ENCODE assay signal across 8 mouse cellular contexts in genomic region chr6:136620361-136621139, GRCm38 (mm10). TPM values are rescaled to one million over a fixed set of nuclear protein-coding genes. Genes with fewer than 3 reads are reported as not detected.
DNase-seq lines count a peak whose midpoint lies in the region; ATAC-seq lines count a peak whose summit lies in the region.

No protein-coding gene starts in this region.

- H3K9me3 ChIP-seq in embryonic facial prominence, embryonic 12.5 days = no peaks in the 10 kb centered on the region
- no peaks in the 10 kb centered on the region for H3K9me3 ChIP-seq in limb, embryonic 12.5 days
- H3K9me3 ChIP-seq in stomach, embryonic 14.5 days (ENCODE audit: control insufficient read depth, low read depth, low read length) = no peaks in the 10 kb centered on the region

- 48% methylated on average over 17 of the region's 17 CpGs for WGBS in embryonic facial prominence, embryonic 12.5 days
- 44% methylated on average over 17 of the region's 17 CpGs for WGBS in limb, embryonic 12.5 days
- WGBS in stomach, embryonic 14.5 days = 40% methylated on average over 17 of the region's 17 CpGs

- H3K27me3 ChIP-seq in embryonic facial prominence, embryonic 12.5 days = no peaks in the 10 kb centered on the region
- H3K27me3 ChIP-seq in limb, embryonic 12.5 days = no peaks in the 10 kb centered on the region
- H3K27me3 ChIP-seq in stomach, embryonic 14.5 days (ENCODE audit: control insufficient read depth, insufficient read depth, low read length) = no peaks in the 10 kb centered on the region

- H3K36me3 ChIP-seq in embryonic facial prominence, embryonic 12.5 days = no peaks in the 10 kb centered on the region
- H3K36me3 ChIP-seq in limb, embryonic 12.5 days = no peaks in the 10 kb centered on the region
- no peaks in the 10 kb centered on the region for H3K36me3 ChIP-seq in stomach, embryonic 14.5 days (ENCODE audit: control insufficient read depth, insufficient read depth, low read length)

- H3K4me3 ChIP-seq in embryonic facial prominence, embryonic 12.5 days = no peak overlapping the region
- no peak overlapping the region for H3K4me3 ChIP-seq in limb, embryonic 12.5 days (replicated peaks)
- no peak overlapping the region for H3K4me3 ChIP-seq in stomach, embryonic 14.5 days (ENCODE audit: low read depth, low read length)

- ATAC-seq in embryonic facial prominence, embryonic 12.5 days (ENCODE audit: insufficient number of reproducible peaks, insufficient read depth, low FRiP score, low TSS enrichment) = no peak
- peak; percentile 34; the same call in 1 of the 2 replicates for ATAC-seq in limb, embryonic 12.5 days (ENCODE audit: insufficient number of reproducible peaks, insufficient read depth, low FRiP score, low TSS enrichment, low read depth)
- ATAC-seq in stomach, embryonic 14.5 days (ENCODE audit: insufficient number of reproducible peaks, insufficient read depth, low FRiP score, low read depth) = peak; percentile 61; the same call in 1 of the 2 replicates

- H3K27ac ChIP-seq in embryonic facial prominence, embryonic 12.5 days = no peak overlapping the region
- no peak overlapping the region for H3K27ac ChIP-seq in limb, embryonic 12.5 days
- H3K27ac ChIP-seq in stomach, embryonic 14.5 days (ENCODE audit: low read length) = no peak overlapping the region

- peak overlapping the region; percentile 25 for H3K4me2 ChIP-seq in embryonic facial prominence, embryonic 12.5 days (replicated peaks)
- peak overlapping the region; percentile 13; the same call in 1 of the 2 replicates for H3K4me2 ChIP-seq in limb, embryonic 12.5 days
- 0 out of 2 replicates have a peak overlapping the region, but pooled peaks have one; percentile 3 for H3K4me2 ChIP-seq in stomach, embryonic 14.5 days (replicated peaks; ENCODE audit: low read depth, low read length)

- peak; percentile 92 for DNase-seq in 3T3-L1 (ENCODE audit: low read depth, low spot score)
- DNase-seq in adrenal gland, postnatal 10 days = peak; percentile 87
- peak; percentile 72 to 94 for DNase-seq in heart, adult 18-20 months
- DNase-seq in kidney, adult 18-20 months = peak; percentile 87
- DNase-seq in naive thymus-derived CD4-positive, alpha-beta T cell, adult 2 months (ENCODE audit: low read depth) = peak; percentile 88

- H3K9ac ChIP-seq in embryonic facial prominence, embryonic 12.5 days = no peak overlapping the region
- no peak overlapping the region for H3K9ac ChIP-seq in limb, embryonic 12.5 days (replicated peaks)
- H3K9ac ChIP-seq in stomach, embryonic 14.5 days (replicated peaks; ENCODE audit: low read depth, low read length) = no peak overlapping the region

- no peaks in the 10 kb centered on the region for H3K4me1 ChIP-seq in embryonic facial prominence, embryonic 12.5 days
- no peaks in the 10 kb centered on the region for H3K4me1 ChIP-seq in limb, embryonic 12.5 days (replicated peaks)
- no peaks in the 10 kb centered on the region for H3K4me1 ChIP-seq in stomach, embryonic 14.5 days (ENCODE audit: control insufficient read depth, insufficient read depth, low read length)

RNA-seq across cellular contexts. Expression of gene Plbd1, which starts 41.2 kb away (rescaled TPM):
- total RNA-seq in adrenal gland, postnatal 10 days (2021) = 100 to 1,000 TPM; 114 to 115 TPM
- 2.2 and 2.5 TPM in 2 replicates for polyA plus RNA-seq in embryonic facial prominence, embryonic 12.5 days (2016; fragmentation: Nextera tagmentation; extraction: Ambion mirVana)
- total RNA-seq in heart, adult 18-20 months (2021) = 10 to 100 TPM; 42.7 to 50.9 TPM
- 1.4 and 1.5 TPM in 2 replicates for polyA plus RNA-seq in limb, embryonic 12.5 days (2016; fragmentation: Nextera tagmentation; extraction: Ambion mirVana)
- polyA plus RNA-seq in stomach, embryonic 14.5 days (2014; fragmentation: Nextera tagmentation; extraction: Ambion mirVana) = 6.0 and 6.7 TPM in 2 replicates
